Mouse (Mus musculus) heart, embryonic 15.5 days (tissue): ENCODE measurements around the gene Lipi. TPM values are rescaled to one million over a fixed set of nuclear protein-coding genes. Genes with fewer than 3 reads are reported as not detected.

Source experiments
- ATAC-seq: fragments of 200-750 bp; cut with Nextera tagmentation; replicated peaks from 2 replicates; pipeline ENCODE4 v1.8.0; 2017; ENCODE audit warnings: low read depth, moderate TSS enrichment; ENCODE audit not compliant: insufficient number of reproducible peaks, insufficient read depth, low FRiP score
- H3K27ac ChIP-seq: fragments of 300-500 bp; sonication (generic); 2 replicates; pipeline ENCODE4 v1.5.1; 2015; ENCODE audit warnings: mild to moderate bottlenecking, inconsistent platforms
- H3K27me3 ChIP-seq: fragments of 300-500 bp; sonication (generic); 2 replicates; pipeline ENCODE4 v1.6.1; 2015; ENCODE audit warnings: inconsistent platforms
- H3K36me3 ChIP-seq: fragments of 300-500 bp; sonication (generic); 2 replicates; pipeline ENCODE4 v1.6.1; 2015; ENCODE audit warnings: mild to moderate bottlenecking, inconsistent platforms
- H3K4me1 ChIP-seq: fragments of 300-500 bp; sonication (generic); replicated peaks from 2 replicates; pipeline ENCODE4 v1.6.1; 2015; ENCODE audit warnings: inconsistent platforms
- H3K4me2 ChIP-seq: fragments of 300-500 bp; sonication (generic); 2 replicates; pipeline ENCODE4 v1.6.1; 2015; ENCODE audit warnings: inconsistent platforms, mild to moderate bottlenecking, moderate library complexity
- H3K4me3 ChIP-seq: fragments of 300-500 bp; sonication (generic); 2 replicates; pipeline ENCODE4 v1.5.1; 2015; ENCODE audit warnings: mild to moderate bottlenecking, inconsistent platforms
- H3K9ac ChIP-seq: fragments of 300-500 bp; sonication (generic); 2 replicates; pipeline ENCODE4 v1.6.1; 2015; ENCODE audit warnings: mild to moderate bottlenecking, inconsistent platforms
- H3K9me3 ChIP-seq: fragments of 300-500 bp; sonication (generic); replicated peaks from 2 replicates; pipeline ENCODE4 v1.6.1; 2016; ENCODE audit warnings: inconsistent platforms
- whole genome bisulfite sequencing: fragments of 180-500 bp; shearing (Covaris S2); methylation state at CpG from one replicate; pipeline ENCODE4 v1.1.7; 2015; ENCODE audit warnings: mixed read lengths; 5-methylcytosine and 5-hydroxymethylcytosine counted together
- polyA plus RNA-seq: library from polyadenylated mRNA; unstranded; fragments of >200 nt; fragmentation: Nextera tagmentation; extraction: Ambion mirVana; gene quantifications from 2 replicates; pipeline ENCODE4 v1.2.1, GENCODE M21; 2015

Gene Lipi
- polyA plus RNA-seq, 1 experiment from 2014 or later, result not detected

GRCm38 (mm10) chr16:75537784-75538565 lies 47.9 kb downstream of the Lipi start:
- no peak for ATAC-seq
- Histone ChIP-seq H3K4me3 (no peak overlapping the region), H3K27ac (no peak overlapping the region), H3K9me3 (no peaks in the 10 kb centered on the region), H3K4me1 (no peaks in the 10 kb centered on the region), H3K27me3 (no peaks in the 10 kb centered on the region), H3K4me2 (no peak overlapping the region), H3K9ac (no peak overlapping the region), H3K36me3 (no peaks in the 10 kb centered on the region)
- 76% methylated on average over 7 of the region's 7 CpGs for WGBS

DNA sequence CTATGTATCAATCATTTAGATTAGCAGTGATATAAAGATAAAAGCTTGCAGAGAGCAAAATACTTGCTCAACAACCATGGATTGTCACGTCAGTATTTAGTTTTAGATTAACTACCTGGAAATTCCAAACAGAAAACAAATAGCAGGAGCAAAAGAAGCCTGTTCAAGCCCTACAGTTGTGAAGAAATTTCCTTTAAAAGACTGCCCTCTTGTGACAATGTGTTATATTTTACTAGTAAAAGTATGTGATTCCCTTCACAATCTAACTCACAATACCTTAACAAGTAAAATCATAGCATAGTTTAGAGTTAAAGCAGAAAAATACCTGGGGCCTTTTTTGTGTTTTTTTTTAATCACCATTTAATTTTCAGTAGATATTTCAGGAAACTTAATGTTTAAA lies 54.2 kb downstream of the Lipi start:
- no peaks in the 10 kb centered on the region for H3K9me3 ChIP-seq
- H3K4me2 ChIP-seq, result no peak overlapping the region
- ATAC-seq, result no peak
- no peaks in the 10 kb centered on the region for H3K36me3 ChIP-seq
- H3K27ac ChIP-seq, result no peak overlapping the region
- no peak overlapping the region for H3K4me3 ChIP-seq
- H3K27me3 ChIP-seq, result no peaks in the 10 kb centered on the region
- no peaks in the 10 kb centered on the region for H3K4me1 ChIP-seq
- no peak overlapping the region for H3K9ac ChIP-seq
- 24% methylated on average over 1 of the region's 1 CpGs for WGBS

- no peak overlapping the region for H3K4me3 ChIP-seq
- H3K4me1 ChIP-seq, result no peaks in the 10 kb centered on the region
- 83% methylated on average over 4 of the region's 4 CpGs for WGBS
- no peak overlapping the region for H3K9ac ChIP-seq
- no peak overlapping the region for H3K27ac ChIP-seq
- ATAC-seq, result no peak
- no peaks in the 10 kb centered on the region for H3K36me3 ChIP-seq
- no peaks in the 10 kb centered on the region for H3K9me3 ChIP-seq
- no peak overlapping the region for H3K4me2 ChIP-seq
- H3K27me3 ChIP-seq, result no peaks in the 10 kb centered on the region
These were observed 89.3 kb downstream of the Lipi start for GRCm38 (mm10) chr16:75496568-75496967.

Other genes starting within 250 kb of the Lipi start
- 0.29 and 0.41 TPM in 2 replicates for gene Rbm11, start 6.8 kb upstream of the Lipi start, polyA plus RNA-seq
- gene Hspa13, start 181.0 kb upstream of the Lipi start, polyA plus RNA-seq, result 18.0 and 18.8 TPM in 2 replicates